Mouse (Mus musculus): Measurements from ENCODE around the gene Ctdspl2. TPM values are rescaled to one million over a fixed set of nuclear protein-coding genes. Genes with fewer than 3 reads are reported as not detected.
"Not testable (repeated sequence)": the region's sequence is repeated elsewhere in the genome, so short reads cannot be mapped to it uniquely, and the experiment has no call there.

The Ctdspl2 gene
- 10 to 100 TPM; 36.3 to 38.8 TPM for total RNA-seq (2021)
- long read RNA-seq, experiment 1, full-length matches to known transcripts: 7 of 14 reads
- long read RNA-seq, experiment 1, partial matches to known transcripts: 3 of 14 reads
- long read RNA-seq, experiment 1, other reads (novel, unspliced or antisense): 4 of 14 reads
- long read RNA-seq, experiment 2, full-length matches to known transcripts: 13 of 19 reads
- long read RNA-seq, experiment 2, partial matches to known transcripts: 2 of 19 reads
- long read RNA-seq, experiment 2, other reads (novel, unspliced or antisense): 4 of 19 reads

DNA sequence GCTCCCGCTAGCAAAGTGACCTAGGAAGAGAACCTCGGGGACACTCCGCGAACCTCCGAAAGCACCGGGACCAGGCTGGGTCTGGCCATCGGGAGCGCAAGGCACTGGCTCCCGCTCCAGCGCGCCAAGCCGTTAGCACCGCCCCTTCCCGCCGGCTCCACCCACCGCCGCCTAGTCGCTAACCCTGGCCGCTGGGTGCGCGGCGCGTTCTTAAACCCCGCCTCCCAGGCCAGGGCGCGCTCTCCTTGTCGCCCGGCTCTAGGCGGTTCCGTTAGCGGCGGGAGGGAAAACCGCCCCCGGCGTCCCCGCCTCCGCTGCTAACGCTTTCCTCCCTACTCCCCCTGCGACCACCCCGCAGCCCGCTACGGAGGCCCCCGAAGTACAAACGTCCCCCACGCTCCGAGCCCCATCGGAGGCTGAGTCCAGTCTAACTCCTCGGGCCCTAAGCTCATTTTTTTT is at the start of gene Ctdspl2, which contains the start of gene Mageb3:
Gene Ctdspl2 (plus strand): TSS at position 237 of the 459 bp plus-strand sequence.
Gene Mageb3 (minus strand): TSS at position 328 of the 459 bp plus-strand sequence.
- peak within 1 kb of the TSS; percentile 92 for H3K27ac ChIP-seq
- peak within 1 kb of the TSS; percentile 85 for H3K4me3 ChIP-seq
- DNase-seq (ENCODE audit: low spot score in 2 of 2): peak; percentile 93 to 95
- peak; percentile 53 for TF ChIP-seq CTCF (conservative IDR thresholded peaks at IDR 0.05)

DNA sequence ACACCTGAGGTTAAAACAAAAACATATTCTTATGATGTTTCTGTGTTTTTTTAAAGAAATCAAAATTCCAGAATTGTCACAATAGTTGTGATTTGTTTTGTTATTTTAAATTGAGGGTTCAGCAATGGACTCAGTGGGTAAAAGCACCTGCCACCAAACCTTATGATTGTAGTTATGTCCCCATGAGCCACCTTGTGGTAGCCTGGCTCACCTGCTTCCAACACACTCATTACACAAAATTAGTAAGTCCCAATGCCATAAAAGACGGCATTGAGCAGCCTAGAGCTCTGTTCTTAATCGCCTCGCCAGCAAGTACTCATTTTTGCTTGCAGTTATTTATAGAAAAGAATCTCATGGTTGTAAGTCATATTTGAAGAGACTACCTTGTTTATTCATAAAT is 45.8 kb upstream of the Ctdspl2 start:
- no peak overlapping the region for H3K4me3 ChIP-seq
- no peak for DNase-seq (ENCODE audit: low spot score in 2 of 2)
- peak; percentile 51 for TF ChIP-seq CTCF (conservative IDR thresholded peaks at IDR 0.05)
- H3K27ac ChIP-seq: no peak overlapping the region

DNA sequence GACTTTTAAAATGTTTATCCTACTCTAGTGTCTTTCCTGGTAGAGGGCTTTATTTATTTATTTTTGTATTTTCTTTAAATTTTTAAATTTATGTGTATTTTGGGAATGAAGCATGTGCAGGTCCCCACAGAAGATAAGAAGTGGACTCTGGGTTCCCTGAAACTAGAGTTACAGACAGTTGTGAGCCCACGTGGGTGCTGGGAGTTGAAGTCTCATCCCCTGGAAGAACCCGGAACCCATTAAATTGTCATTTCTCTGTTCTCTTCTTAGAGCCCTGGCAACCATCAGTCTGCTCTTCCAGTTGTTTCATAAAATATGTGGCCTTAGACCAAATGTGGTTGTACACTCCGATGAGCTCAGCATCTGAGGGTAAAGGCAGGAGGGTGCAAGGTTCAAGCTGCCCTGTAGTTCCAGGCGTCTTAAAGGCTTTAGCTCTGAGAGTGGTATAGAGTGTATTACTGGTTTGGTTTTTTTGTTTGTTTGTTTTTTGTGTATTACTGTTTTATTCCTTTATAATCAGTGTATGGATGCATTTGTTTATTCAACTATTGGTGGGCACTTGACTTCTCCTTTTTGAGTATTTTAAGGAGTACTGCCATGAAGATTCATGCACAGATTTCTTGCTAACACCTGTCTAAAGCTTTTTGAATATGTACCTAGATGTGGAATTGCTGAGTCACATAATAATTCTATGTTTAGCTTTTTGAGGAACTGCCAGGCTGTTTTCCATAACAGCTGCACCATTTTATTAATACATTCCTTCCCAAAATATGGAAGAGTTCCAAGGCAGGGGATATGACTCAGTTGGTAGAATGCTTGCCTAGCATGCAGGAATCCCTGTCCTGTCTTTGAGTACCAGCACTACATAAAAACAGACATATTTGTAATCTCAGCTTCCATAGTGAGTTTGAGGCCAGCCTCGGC is 39.5 kb upstream of the Ctdspl2 start:
- H3K27ac ChIP-seq: peak overlapping the region; percentile 52; the same call in 1 of the 2 replicates
- peak; percentile 26 to 51 for DNase-seq (ENCODE audit: low spot score in 2 of 2)
- H3K4me3 ChIP-seq: no peak overlapping the region
- no peak for TF ChIP-seq CTCF (conservative IDR thresholded peaks at IDR 0.05)

DNA sequence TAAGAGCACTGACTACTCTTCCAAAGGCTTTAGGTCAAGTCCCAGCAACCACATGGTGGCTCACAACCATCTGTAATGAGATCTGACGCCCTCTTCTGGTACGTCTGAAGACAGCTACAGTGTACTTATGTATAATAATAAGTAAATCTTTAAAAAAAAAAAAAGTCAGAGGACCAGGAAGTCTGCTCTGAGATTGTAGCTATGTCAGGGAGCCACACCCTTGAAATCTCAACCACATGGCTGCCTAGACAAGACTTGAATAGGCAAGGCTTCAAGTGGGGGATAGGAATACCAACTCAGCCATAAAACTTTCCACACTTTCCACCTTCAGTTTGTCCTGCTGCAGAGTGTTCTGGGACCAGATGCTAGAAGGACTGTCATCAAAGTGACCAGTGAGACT is 18.2 kb upstream of the Ctdspl2 start:
- DNase-seq (ENCODE audit: low spot score in 2 of 2); H3K27ac ChIP-seq; H3K4me3 ChIP-seq: not testable (repeated sequence)

DNA sequence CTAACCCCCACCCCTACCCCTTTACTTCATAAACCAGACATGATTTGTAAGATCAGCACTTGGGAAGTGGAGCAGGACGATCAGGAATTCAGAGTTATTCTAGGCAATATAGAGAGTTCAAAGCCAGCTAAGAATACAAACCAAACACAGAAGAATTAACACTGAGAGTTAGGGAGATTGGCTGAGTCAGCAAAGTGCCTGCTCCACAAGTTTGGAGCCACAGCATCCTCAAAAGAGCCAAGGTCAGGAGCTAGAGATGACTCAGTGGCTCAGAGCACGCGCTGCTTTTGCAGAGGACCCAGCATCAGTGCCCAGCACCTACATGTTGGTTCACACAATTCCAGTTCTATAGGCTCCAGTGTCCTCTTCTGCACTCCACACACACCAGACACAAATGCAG is 12.4 kb upstream of the Ctdspl2 start:
- TF ChIP-seq CTCF (conservative IDR thresholded peaks at IDR 0.05): no peak
- no peak for DNase-seq (ENCODE audit: low spot score in 2 of 2)
- Histone ChIP-seq H3K27ac (no peak overlapping the region), H3K4me3 (no peak overlapping the region)

DNA sequence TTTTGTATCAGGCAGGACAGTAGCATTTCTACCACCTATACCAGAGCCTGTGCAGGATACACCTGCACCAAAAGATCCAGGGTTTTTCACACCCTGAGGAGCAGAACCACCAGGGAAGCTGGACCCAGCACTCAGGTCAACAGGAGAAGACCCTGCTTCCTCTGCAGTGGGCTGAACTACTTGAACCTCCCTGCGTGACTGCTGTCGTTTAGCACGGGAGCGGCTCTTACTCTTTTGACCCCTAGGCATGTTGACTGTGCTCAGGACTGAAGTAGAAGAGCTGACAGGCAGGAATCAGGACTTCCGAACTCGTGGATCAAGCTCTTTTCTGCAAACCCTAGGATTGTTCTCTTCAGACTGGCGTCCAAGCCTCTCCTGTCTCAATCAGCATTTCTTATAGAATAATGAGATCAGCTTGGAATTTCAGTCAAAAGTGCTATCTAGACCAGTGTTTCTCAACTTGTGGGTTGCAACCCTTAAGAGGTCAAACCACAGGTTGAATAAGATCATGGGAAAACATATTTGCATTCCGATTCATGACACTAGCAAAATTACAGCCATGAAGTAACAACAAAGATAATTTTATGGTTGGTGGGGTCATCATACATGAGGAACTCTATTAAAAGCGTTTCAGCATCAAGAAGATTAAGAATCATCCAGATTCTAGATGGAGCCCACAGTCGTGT is 687 bp upstream of the Ctdspl2 start:
- peak overlapping the region; percentile 85 for H3K4me3 ChIP-seq
- TF ChIP-seq CTCF (conservative IDR thresholded peaks at IDR 0.05): no peak
- DNase-seq (ENCODE audit: low spot score in 2 of 2): no peak
- peak overlapping the region; percentile 92 for H3K27ac ChIP-seq

DNA sequence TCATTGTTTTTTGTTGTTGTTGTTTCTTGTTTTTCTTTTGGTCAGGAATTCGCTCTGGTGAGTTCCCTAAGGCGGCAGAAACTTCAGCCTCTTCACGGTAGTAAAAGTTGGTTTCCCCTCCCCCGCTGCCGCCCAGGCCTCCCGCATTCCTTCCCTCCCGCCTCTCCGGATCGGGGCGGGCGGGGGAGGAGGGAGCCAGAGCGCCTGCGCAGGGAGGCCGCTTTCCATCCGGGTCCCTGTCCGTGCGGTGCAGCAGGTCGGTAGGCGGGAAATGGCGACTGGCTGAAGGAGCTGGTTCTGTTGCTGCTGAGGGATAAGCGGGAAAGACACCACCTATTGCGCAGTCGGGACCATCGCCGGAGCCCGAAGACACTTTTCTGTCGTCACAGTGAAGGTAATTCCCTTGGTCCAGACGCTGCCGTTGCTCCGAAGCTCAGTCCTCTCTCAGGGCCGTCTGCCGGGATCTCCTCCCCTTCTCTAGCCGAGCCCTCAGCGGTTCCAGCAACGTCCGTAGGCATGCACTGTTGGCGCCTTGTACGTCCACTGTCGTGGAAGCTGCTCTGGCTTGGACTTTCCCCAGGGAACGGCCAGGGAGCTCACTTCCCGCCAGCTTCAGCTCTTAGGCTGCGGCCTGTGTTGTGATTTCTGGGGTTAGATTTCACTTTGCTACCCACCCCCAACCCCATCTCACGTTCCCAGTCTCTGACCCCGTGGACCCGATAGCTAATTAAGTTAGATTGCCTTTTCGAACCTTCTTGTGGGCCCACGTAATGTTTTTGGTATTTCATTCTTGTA is 620 bp downstream of the Ctdspl2 start:
- peak; percentile 95 to 96 for DNase-seq (ENCODE audit: low spot score in 2 of 2)
- H3K27ac ChIP-seq: peak overlapping the region; percentile 92
- TF ChIP-seq CTCF (conservative IDR thresholded peaks at IDR 0.05): no peak
- peak overlapping the region; percentile 85 for H3K4me3 ChIP-seq

DNA sequence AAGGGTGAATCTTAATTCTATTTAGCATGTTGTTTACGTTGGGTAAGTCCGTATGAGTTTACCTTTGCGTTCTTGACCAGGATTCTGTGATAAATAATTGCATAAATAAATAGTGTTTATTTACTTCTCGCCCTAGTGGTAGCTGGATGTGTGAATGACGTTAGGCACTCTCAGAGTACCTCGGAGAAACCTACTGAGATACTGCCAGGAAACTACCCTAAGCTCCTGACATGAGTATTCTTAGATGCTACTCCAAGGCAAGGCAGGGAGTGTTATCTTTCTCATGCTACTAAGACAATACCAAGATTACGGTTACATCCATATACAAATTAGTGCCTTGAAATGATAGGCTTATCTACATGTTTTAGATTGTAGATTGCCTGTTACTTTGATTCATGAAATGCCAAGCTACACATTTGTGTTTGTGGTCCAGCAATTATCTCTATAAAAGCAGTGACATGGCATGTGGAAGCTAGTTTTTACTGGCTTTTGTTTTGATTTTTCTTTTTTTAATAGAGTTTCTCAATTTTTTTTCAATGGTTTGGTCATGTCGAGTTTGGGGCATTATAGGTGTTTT is 1.5 kb downstream of the Ctdspl2 start:
- no peak for DNase-seq (ENCODE audit: low spot score in 2 of 2)
- peak overlapping the region; percentile 85 for H3K4me3 ChIP-seq
- peak overlapping the region; percentile 92 for H3K27ac ChIP-seq
- TF ChIP-seq CTCF (conservative IDR thresholded peaks at IDR 0.05): no peak; the same call in 1 of the 2 replicates

DNA sequence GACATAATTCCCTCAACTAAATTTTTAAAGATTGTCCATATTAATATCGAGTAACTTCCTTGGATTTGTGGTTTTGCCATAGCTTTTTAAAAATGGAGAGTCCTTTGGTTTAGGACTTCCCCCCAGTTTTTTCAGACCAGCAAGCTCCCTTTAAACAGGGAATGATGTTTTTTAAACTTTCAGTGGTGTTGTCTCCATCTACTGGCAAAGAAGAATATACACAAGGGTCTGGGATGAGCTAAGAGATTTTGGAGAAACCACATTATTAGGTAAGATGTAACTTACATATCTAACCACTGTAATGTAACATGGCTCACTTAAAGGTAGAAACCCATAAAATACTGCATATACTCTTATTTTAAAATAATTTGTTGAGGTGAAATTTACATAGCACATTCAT is 39.9 kb downstream of the Ctdspl2 start:
- no peak for DNase-seq (ENCODE audit: low spot score in 2 of 2)
- Histone ChIP-seq H3K4me3 (no peak overlapping the region), H3K27ac (no peak overlapping the region)
- peak; percentile 75 for TF ChIP-seq CTCF (conservative IDR thresholded peaks at IDR 0.05)

DNA sequence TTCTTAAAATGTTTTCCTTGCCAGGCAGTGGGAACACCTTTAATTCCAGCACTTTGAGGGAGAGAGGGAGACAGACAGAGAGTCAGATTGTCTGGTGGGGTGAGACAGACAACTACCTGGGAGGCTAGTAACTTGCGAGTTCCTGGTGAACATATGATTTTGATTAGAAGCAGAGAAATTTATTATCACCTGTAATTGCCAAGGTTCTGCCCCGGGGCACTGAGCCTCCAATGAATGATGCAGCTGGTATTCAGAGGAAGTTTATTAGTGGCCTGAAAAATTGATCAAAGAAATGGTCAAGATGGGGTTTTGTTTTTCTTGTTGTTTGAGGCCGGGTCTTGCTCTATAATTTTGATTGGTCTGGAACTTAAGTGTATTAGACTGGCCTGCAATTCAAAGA is 53.0 kb downstream of the Ctdspl2 start:
- DNase-seq (ENCODE audit: low spot score in 2 of 2): no peak
- TF ChIP-seq CTCF (conservative IDR thresholded peaks at IDR 0.05): no peak
- no peak overlapping the region for H3K27ac ChIP-seq
- H3K4me3 ChIP-seq: no peak overlapping the region

DNA sequence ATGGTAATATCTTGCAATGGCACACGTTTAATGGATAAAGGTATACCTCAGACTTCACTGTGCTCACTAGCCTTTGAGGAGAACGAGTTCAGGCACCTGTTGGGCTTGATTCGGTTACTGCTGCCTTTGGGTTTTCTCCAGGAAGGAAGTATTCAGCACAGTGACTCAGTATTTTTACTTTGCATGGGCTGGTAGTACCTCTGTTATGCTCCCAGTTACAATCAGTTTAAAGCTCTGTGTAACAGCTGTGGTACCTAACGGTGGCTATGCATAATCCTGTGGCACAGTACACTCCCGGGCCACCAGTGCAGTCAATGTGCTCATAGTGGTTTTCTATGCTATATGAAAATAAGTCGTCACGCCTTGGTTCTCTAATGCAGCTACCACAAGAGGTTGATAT is 55.6 kb downstream of the Ctdspl2 start:
- DNase-seq (ENCODE audit: low spot score in 2 of 2): no peak
- no peak for TF ChIP-seq CTCF (conservative IDR thresholded peaks at IDR 0.05)
- Histone ChIP-seq H3K4me3 (no peak overlapping the region), H3K27ac (no peak overlapping the region)

DNA sequence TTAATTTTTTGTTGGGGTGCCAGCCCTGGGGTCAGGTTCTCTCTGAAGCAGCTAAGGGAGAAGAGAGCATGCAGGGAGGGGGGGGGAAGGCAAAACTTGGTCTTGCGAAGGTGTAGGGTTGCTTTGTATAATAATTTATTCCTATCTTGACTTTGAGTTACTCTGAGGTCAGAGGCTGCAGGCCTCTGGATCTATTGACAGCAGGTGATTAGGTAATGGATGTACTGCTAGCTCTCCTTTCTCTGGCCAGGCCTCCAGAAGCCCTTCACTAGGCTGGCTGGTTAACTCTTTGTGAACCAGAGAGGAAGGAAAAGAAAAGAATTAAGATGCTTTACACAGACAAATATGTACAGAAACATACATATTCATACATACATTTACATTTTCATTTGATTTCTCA is 62.9 kb downstream of the Ctdspl2 start:
- TF ChIP-seq CTCF (conservative IDR thresholded peaks at IDR 0.05): no peak
- DNase-seq (ENCODE audit: low spot score in 2 of 2): no peak
- no peak overlapping the region for H3K4me3 ChIP-seq
- no peak overlapping the region for H3K27ac ChIP-seq
